Comparison of ENCODE assay signal across 11 mouse cellular contexts in the genomic region with DNA sequence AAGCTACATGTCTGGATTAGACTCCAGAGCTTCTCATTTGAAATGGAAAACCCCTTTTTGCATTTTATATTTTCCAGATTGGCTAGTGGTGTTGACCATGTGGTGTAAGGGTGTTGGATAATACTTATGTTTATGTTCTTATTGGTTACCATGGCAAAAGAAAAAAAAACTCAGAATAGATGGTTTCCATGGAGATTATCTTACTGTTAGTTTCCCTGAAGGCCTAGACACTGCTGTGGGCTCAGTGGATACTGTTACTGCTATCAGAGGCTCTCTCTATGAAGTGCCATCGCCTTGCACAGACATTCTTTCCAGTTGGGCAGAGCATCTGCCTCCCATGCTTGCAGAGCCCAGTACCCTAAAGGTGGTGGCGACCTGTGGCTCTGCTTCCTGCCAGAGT. TPM values are rescaled to one million over a fixed set of nuclear protein-coding genes. Genes with fewer than 3 reads are reported as not detected.
DNase-seq lines count a peak whose midpoint lies in the region; ATAC-seq and TF ChIP-seq lines count a peak whose summit lies in the region.
"Had no signal": no experiment of that assay in that cellular context is flagged by ENCODE, and none has a peak within 500 bp of the region (broad histone marks: within the 10 kb centered on the region; RNA-seq: fewer than 3 reads in every experiment).

No protein-coding gene starts in this region.

- H3K4me2 ChIP-seq in lung, embryonic 14.5 days, result no peak overlapping the region
- H3K4me2 ChIP-seq: hindbrain, embryonic 12.5 days; kidney, embryonic 15.5 days had no signal

- H3K9me3 ChIP-seq in heart, embryonic 10.5 days, result no peaks in the 10 kb centered on the region
- no peaks in the 10 kb centered on the region for H3K9me3 ChIP-seq in lung, embryonic 14.5 days (ENCODE audit: low read depth, low read length)
- H3K9me3 ChIP-seq: hindbrain, embryonic 12.5 days; kidney, embryonic 15.5 days had no signal

- WGBS in heart, embryonic 10.5 days, result 27% methylated on average over 2 of the region's 2 CpGs
- WGBS in lung, embryonic 14.5 days, result 28% methylated on average over 2 of the region's 2 CpGs

- no peak overlapping the region for H3K4me3 ChIP-seq in heart, embryonic 10.5 days
- no peak overlapping the region for H3K4me3 ChIP-seq in lung, embryonic 14.5 days (ENCODE audit: low read depth, low read length)
- H3K4me3 ChIP-seq: hindbrain, embryonic 12.5 days; kidney, embryonic 15.5 days had no signal

- H3K27ac ChIP-seq in heart, embryonic 10.5 days, result peak overlapping the region; percentile 63; the same call in 1 of the 2 replicates
- H3K27ac ChIP-seq in lung, embryonic 14.5 days (ENCODE audit: low read depth), result 0 out of 2 replicates have a peak overlapping the region, but pooled peaks have one; percentile 43
- H3K27ac ChIP-seq: hindbrain, embryonic 12.5 days; kidney, embryonic 15.5 days had no signal

- peaks cover 47% of the 10 kb centered on the region for H3K4me1 ChIP-seq in heart, embryonic 10.5 days
- H3K4me1 ChIP-seq in lung, embryonic 14.5 days (ENCODE audit: insufficient read depth), result peaks cover 13% of the 10 kb centered on the region

- H3K27me3 ChIP-seq in heart, embryonic 10.5 days (ENCODE audit: insufficient read depth, poor library complexity, severe bottlenecking), result no peaks in the 10 kb centered on the region
- no peaks in the 10 kb centered on the region for H3K27me3 ChIP-seq in lung, embryonic 14.5 days (ENCODE audit: insufficient read depth, low read length)
- H3K27me3 ChIP-seq: hindbrain, embryonic 12.5 days; kidney, embryonic 15.5 days had no signal

- TF ChIP-seq CTCF in lung, embryonic 14.5 days (IDR thresholded peaks at IDR 0.05; ENCODE audit: low read depth), result no peak

- no peak overlapping the region for H3K9ac ChIP-seq in lung, embryonic 14.5 days
- H3K9ac ChIP-seq: hindbrain, embryonic 12.5 days; kidney, embryonic 15.5 days had no signal

- 0 out of 2 replicates have a peak, but pooled peaks cover 2% of the 10 kb centered on the region for H3K36me3 ChIP-seq in heart, embryonic 10.5 days
- no peaks in the 10 kb centered on the region for H3K36me3 ChIP-seq in lung, embryonic 14.5 days (ENCODE audit: insufficient read depth)
- H3K36me3 ChIP-seq: hindbrain, embryonic 12.5 days; kidney, embryonic 15.5 days had no signal

- DNase-seq in heart, embryonic 10.5 days (ENCODE audit: low spot score), result no peak
- DNase-seq in heart, adult 8-10 months (ENCODE audit: low spot score), result no peak
- DNase-seq in lung, embryonic 14.5 days, result peak; percentile 67
- no peak for DNase-seq in lung, postnatal 25 days (ENCODE audit: low spot score)
- peak; percentile 8 for DNase-seq in c-Kit-positive CD71-positive TER-119-negative erythroid progenitor cells, embryonic 14.5 days (ENCODE audit: low read depth)
- DNase-seq in B cell, adult 2 months, result no peak
- DNase-seq in cerebellum, adult 18-20 months, result no peak
- DNase-seq: lung, adult 2 months had no signal

- ATAC-seq in lung, embryonic 14.5 days (ENCODE audit: insufficient read depth), result peak; percentile 85
- ATAC-seq in megakaryocyte-erythroid progenitor cell, adult 5-6 weeks (replicated peaks; ENCODE audit: low FRiP score, low TSS enrichment, poor library complexity, severe bottlenecking), result peak; percentile 82

RNA-seq across cellular contexts. Expression of a gene that starts 37.2 kb away (rescaled TPM):
- polyA plus RNA-seq in heart, embryonic 10.5 days (2016; fragmentation: Nextera tagmentation; extraction: Ambion mirVana), result 36.5 and 42.3 TPM in 2 replicates
- total RNA-seq in heart, adult 8-10 months (2022), result 1 to 10 TPM; 3.2 to 4.9 (median 4.7) TPM
- 27.1 and 29.5 TPM in 2 replicates for polyA plus RNA-seq in lung, embryonic 14.5 days (2014; fragmentation: Nextera tagmentation; extraction: Ambion mirVana)
- 29.1 and 48.1 TPM in 2 replicates for total RNA-seq in megakaryocyte-erythroid progenitor cell, adult 5-6 weeks (2014; fragmentation: Nextera tagmentation)
- total RNA-seq in megakaryocyte-erythroid progenitor cell, adult 5-6 weeks (2017), result 28.1 and 40.0 TPM in 2 replicates

RNA-seq across cellular contexts. Expression of a gene that starts 50.4 kb away (rescaled TPM):
- polyA plus RNA-seq in heart, embryonic 10.5 days (2016; fragmentation: Nextera tagmentation; extraction: Ambion mirVana), result 14.4 and 21.0 TPM in 2 replicates
- total RNA-seq in heart, adult 8-10 months (2022), result 10 to 100 TPM; 53.4 to 67.0 (median 62.7) TPM
- polyA plus RNA-seq in lung, embryonic 14.5 days (2014; fragmentation: Nextera tagmentation; extraction: Ambion mirVana), result 23.9 and 27.3 TPM in 2 replicates
- total RNA-seq in megakaryocyte-erythroid progenitor cell, adult 5-6 weeks (2014; fragmentation: Nextera tagmentation), result 19.0 and 22.9 TPM in 2 replicates
- 3.2 and 7.2 TPM in 2 replicates for total RNA-seq in megakaryocyte-erythroid progenitor cell, adult 5-6 weeks (2017)

Comparison
In these comparisons a context has a peak if more than half of its experiments do, and no peak if none do; other contexts are left out.
1. DNase-seq: peak in lung, embryonic 14.5 days (single experiment) and c-Kit-positive CD71-positive TER-119-negative erythroid progenitor cells, embryonic 14.5 days (single experiment); none in heart, embryonic 10.5 days (single experiment), heart, adult 8-10 months (single experiment), lung, postnatal 25 days (single experiment), B cell, adult 2 months (0 of 2) and cerebellum, adult 18-20 months (0 of 2).
2. RNA of a gene that starts 37.2 kb away (total RNA-seq): 28.1 to 48.1 TPM in megakaryocyte-erythroid progenitor cell, adult 5-6 weeks; 3.2 to 4.9 TPM in heart, adult 8-10 months; every median in the first group is over 4 times any median in the second.